Mouse (Mus musculus) erythroblast, embryonic 14.5 days (primary cell): Measurements from ENCODE around the gene Prss38.

ENCODE experiments used
- GATA1 ChIP-seq: IDR thresholded peaks from 2 replicates; pipeline ENCODE4 v1.6.1; 2012; ENCODE audit warnings: low read length, inconsistent platforms, mixed read lengths
- TAL1 ChIP-seq: IDR thresholded peaks from 3 replicates; pipeline ENCODE4 v1.6.1; 2012; ENCODE audit warnings: low read length, inconsistent platforms, mixed read lengths

- no peak for TF ChIP-seq GATA1
- TF ChIP-seq TAL1, result no peak
Observed at GRCm38 (mm10) chr11:59397536-59398371, 22.3 kb upstream of the Prss38 start.
